Mouse (Mus musculus) testis, adult 2 months (tissue): ENCODE data around the gene D7Ertd443e.

Experiments used
- CTCF ChIP-seq: fragments of 200-500 bp; IDR thresholded peaks from 2 replicates; pipeline ENCODE4 v1.5.1; 2012; ENCODE audit warnings: low read depth, mild to moderate bottlenecking, inconsistent platforms, low read length, moderate library complexity; ENCODE audit not compliant: control insufficient read depth, insufficient read depth, insufficient replicate concordance
- POLR2A ChIP-seq: fragments of 200-500 bp; IDR thresholded peaks from 2 replicates; pipeline ENCODE4 v1.6.1; 2012; ENCODE audit warnings: low read depth, mild to moderate bottlenecking, inconsistent platforms, low read length, moderate library complexity; ENCODE audit not compliant: control insufficient read depth

DNA sequence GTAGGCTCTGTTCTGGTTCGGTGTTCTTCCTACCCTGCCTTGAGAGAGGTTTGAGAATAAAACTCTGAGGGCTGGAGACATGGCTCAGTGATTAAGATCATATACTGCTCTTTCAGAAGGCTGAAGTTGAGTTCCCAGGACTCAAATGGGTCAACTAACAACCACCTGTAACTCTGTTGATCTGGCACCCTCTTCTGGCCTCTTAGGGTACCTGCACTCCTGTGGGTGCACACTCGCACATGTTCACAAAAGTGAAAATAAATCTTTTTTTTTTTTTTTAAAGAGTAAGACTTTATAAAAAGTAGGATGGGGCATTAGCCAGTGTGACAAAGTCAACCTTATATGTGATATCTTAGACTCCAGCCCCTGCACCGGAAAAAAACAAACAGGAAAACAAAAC lies 146.6 kb downstream of the D7Ertd443e start:
- TF ChIP-seq CTCF (no peak), POLR2A (no peak)
